Mouse (Mus musculus) embryonic facial prominence, embryonic 13.5 days (tissue): Measurements from ENCODE around the gene Anks3. TPM values are rescaled to one million over a fixed set of nuclear protein-coding genes. Genes with fewer than 3 reads are reported as not detected.

Experiments used
- ATAC-seq: fragments of 200-750 bp; cut with Nextera tagmentation; 2 replicates; pipeline ENCODE4 v1.8.0; 2017; ENCODE audit warnings: low read depth; ENCODE audit not compliant: insufficient number of reproducible peaks, insufficient read depth, low FRiP score, low TSS enrichment
- H3K27ac ChIP-seq: fragments of 300-500 bp; sonication (generic); 2 replicates; pipeline ENCODE4 v1.5.1; 2015; ENCODE audit warnings: moderate library complexity, mild to moderate bottlenecking, inconsistent platforms
- H3K27me3 ChIP-seq: fragments of 300-500 bp; sonication (generic); 2 replicates; pipeline ENCODE4 v1.6.1; 2015; ENCODE audit warnings: mild to moderate bottlenecking, inconsistent platforms
- H3K36me3 ChIP-seq: fragments of 300-500 bp; sonication (generic); 2 replicates; pipeline ENCODE4 v1.6.1; 2015; ENCODE audit warnings: mild to moderate bottlenecking, inconsistent platforms
- H3K4me1 ChIP-seq: fragments of 300-500 bp; sonication (generic); 2 replicates; pipeline ENCODE4 v1.6.1; 2015; ENCODE audit warnings: inconsistent platforms
- H3K4me2 ChIP-seq: fragments of 300-500 bp; sonication (generic); 2 replicates; pipeline ENCODE4 v1.6.1; 2015; ENCODE audit warnings: moderate library complexity, mild to moderate bottlenecking, inconsistent platforms
- H3K4me3 ChIP-seq: fragments of 300-500 bp; sonication (generic); 2 replicates; pipeline ENCODE4 v1.5.1; 2015; ENCODE audit warnings: mild to moderate bottlenecking, inconsistent platforms
- H3K9ac ChIP-seq: fragments of 300-500 bp; sonication (generic); 2 replicates; pipeline ENCODE4 v1.6.1; 2015; ENCODE audit warnings: mild to moderate bottlenecking, inconsistent platforms
- H3K9me3 ChIP-seq: fragments of 300-500 bp; sonication (generic); 2 replicates; pipeline ENCODE4 v1.6.1; 2016; ENCODE audit warnings: inconsistent platforms
- WGBS: fragments of 180-500 bp; shearing (Covaris S2); methylation state at CpG from one replicate; pipeline ENCODE4 v1.1.7; 2015; ENCODE audit warnings: mixed read lengths; 5-methylcytosine and 5-hydroxymethylcytosine counted together
- polyA plus RNA-seq: library from polyadenylated mRNA; unstranded; fragments of >200 nt; fragmentation: Nextera tagmentation; extraction: Ambion mirVana; gene quantifications from 2 replicates; pipeline ENCODE4 v1.2.1, GENCODE M21; 2015

Anks3 gene
- polyA plus RNA-seq, 1 experiment from 2014 or later: 68.4 TPM

GRCm38 (mm10) chr16:4920556-4920955 is 43.4 kb downstream of the Anks3 start:
- Histone ChIP-seq H3K27ac (no peak overlapping the region), H3K9me3 (no peaks in the 10 kb centered on the region), H3K4me3 (no peak overlapping the region), H3K36me3 (peaks cover 84% of the 10 kb centered on the region), H3K4me2 (no peak overlapping the region), H3K4me1 (no peaks in the 10 kb centered on the region), H3K9ac (no peak overlapping the region), H3K27me3 (no peaks in the 10 kb centered on the region)
- ATAC-seq: no peak
- WGBS: 76% methylated on average over 4 of the region's 4 CpGs

GRCm38 (mm10) chr16:4916608-4917007 is 47.4 kb downstream of the Anks3 start:
- no peaks in the 10 kb centered on the region for H3K9me3 ChIP-seq
- H3K4me3 ChIP-seq: no peak overlapping the region
- 82% methylated on average over 2 of the region's 2 CpGs for WGBS
- H3K27ac ChIP-seq: no peak overlapping the region
- no peak overlapping the region for H3K4me2 ChIP-seq
- peaks cover 81% of the 10 kb centered on the region for H3K36me3 ChIP-seq
- no peak for ATAC-seq
- no peaks in the 10 kb centered on the region for H3K27me3 ChIP-seq
- peaks cover 10% of the 10 kb centered on the region; the same call in 1 of the 2 replicates for H3K4me1 ChIP-seq
- H3K9ac ChIP-seq: no peak overlapping the region

GRCm38 (mm10) chr16:4915931-4916330 is 48.1 kb downstream of the Anks3 start:
- H3K4me3 ChIP-seq: no peak overlapping the region
- ATAC-seq: no peak
- no peak overlapping the region for H3K9ac ChIP-seq
- WGBS: 84% methylated on average over 3 of the region's 3 CpGs
- H3K9me3 ChIP-seq: no peaks in the 10 kb centered on the region
- H3K36me3 ChIP-seq: peaks cover 84% of the 10 kb centered on the region
- peaks cover 10% of the 10 kb centered on the region; the same call in 1 of the 2 replicates for H3K4me1 ChIP-seq
- H3K4me2 ChIP-seq: no peak overlapping the region
- H3K27me3 ChIP-seq: no peaks in the 10 kb centered on the region
- H3K27ac ChIP-seq: no peak overlapping the region

- Histone ChIP-seq H3K9ac (no peak overlapping the region), H3K36me3 (peaks cover 87% of the 10 kb centered on the region), H3K9me3 (no peaks in the 10 kb centered on the region), H3K4me1 (peaks cover 10% of the 10 kb centered on the region; the same call in 1 of the 2 replicates), H3K27ac (peak overlapping the region; percentile 69), H3K27me3 (no peaks in the 10 kb centered on the region), H3K4me3 (no peak overlapping the region), H3K4me2 (no peak overlapping the region)
- ATAC-seq: 0 out of 2 replicates have a peak, but pooled peaks have one; percentile 35
- WGBS: 35% methylated on average over 12 of the region's 12 CpGs
Observed at GRCm38 (mm10) chr16:4913783-4914735, 49.9 kb downstream of the Anks3 start.

- Histone ChIP-seq H3K9me3 (no peaks in the 10 kb centered on the region), H3K4me3 (no peak overlapping the region), H3K4me1 (peaks cover 10% of the 10 kb centered on the region; the same call in 1 of the 2 replicates), H3K4me2 (no peak overlapping the region), H3K27me3 (no peaks in the 10 kb centered on the region), H3K9ac (0 out of 2 replicates have a peak overlapping the region, but pooled peaks have one; percentile 27), H3K36me3 (peaks cover 87% of the 10 kb centered on the region), H3K27ac (peak overlapping the region; percentile 69)
- 0 out of 2 replicates have a peak, but pooled peaks have one; percentile 6 for ATAC-seq
- 59% methylated on average over 11 of the region's 11 CpGs for WGBS
Observed at GRCm38 (mm10) chr16:4912907-4913782, 50.9 kb downstream of the Anks3 start.

GRCm38 (mm10) chr16:4912074-4912648 is 51.8 kb downstream of the Anks3 start:
- Histone ChIP-seq H3K9ac (no peak overlapping the region), H3K36me3 (peaks cover 90% of the 10 kb centered on the region), H3K4me3 (no peak overlapping the region), H3K27ac (peak overlapping the region; percentile 48; the same call in 1 of the 2 replicates), H3K4me1 (peaks cover 15% of the 10 kb centered on the region), H3K4me2 (no peak overlapping the region), H3K27me3 (no peaks in the 10 kb centered on the region), H3K9me3 (no peaks in the 10 kb centered on the region)
- 71% methylated on average over 10 of the region's 10 CpGs for WGBS
- no peak for ATAC-seq

GRCm38 (mm10) chr16:4910758-4911157 is 53.2 kb downstream of the Anks3 start:
- WGBS: 94% methylated on average over 8 of the region's 8 CpGs
- no peak for ATAC-seq
- Histone ChIP-seq H3K9ac (no peak overlapping the region), H3K4me1 (peaks cover 17% of the 10 kb centered on the region), H3K4me2 (no peak overlapping the region), H3K9me3 (no peaks in the 10 kb centered on the region), H3K27me3 (no peaks in the 10 kb centered on the region), H3K4me3 (no peak overlapping the region), H3K36me3 (peaks cover 76% of the 10 kb centered on the region), H3K27ac (no peak overlapping the region)

- Histone ChIP-seq H3K9ac (no peak overlapping the region), H3K4me1 (peaks cover 26% of the 10 kb centered on the region), H3K27ac (no peak overlapping the region), H3K9me3 (no peaks in the 10 kb centered on the region), H3K4me3 (no peak overlapping the region), H3K27me3 (no peaks in the 10 kb centered on the region), H3K4me2 (no peak overlapping the region), H3K36me3 (peaks cover 68% of the 10 kb centered on the region)
- no peak for ATAC-seq
- 98% methylated on average over 2 of the region's 2 CpGs for WGBS
Observed at GRCm38 (mm10) chr16:4909745-4910144, 54.3 kb downstream of the Anks3 start.

- no peak overlapping the region for H3K4me2 ChIP-seq
- peaks cover 53% of the 10 kb centered on the region for H3K36me3 ChIP-seq
- no peak for ATAC-seq
- no peaks in the 10 kb centered on the region for H3K9me3 ChIP-seq
- H3K4me3 ChIP-seq: no peak overlapping the region
- peaks cover 21% of the 10 kb centered on the region for H3K4me1 ChIP-seq
- H3K9ac ChIP-seq: no peak overlapping the region
- no peaks in the 10 kb centered on the region for H3K27me3 ChIP-seq
- H3K27ac ChIP-seq: no peak overlapping the region
- WGBS: 50% methylated on average over 4 of the region's 5 CpGs
Observed at GRCm38 (mm10) chr16:4907972-4908371, 56.0 kb downstream of the Anks3 start.

GRCm38 (mm10) chr16:4907386-4907785 is 56.6 kb downstream of the Anks3 start:
- H3K4me2 ChIP-seq: no peak overlapping the region
- no peak overlapping the region for H3K4me3 ChIP-seq
- peaks cover 47% of the 10 kb centered on the region for H3K36me3 ChIP-seq
- no peaks in the 10 kb centered on the region for H3K9me3 ChIP-seq
- no peaks in the 10 kb centered on the region for H3K27me3 ChIP-seq
- 58% methylated on average over 2 of the region's 2 CpGs for WGBS
- peaks cover 21% of the 10 kb centered on the region for H3K4me1 ChIP-seq
- H3K9ac ChIP-seq: no peak overlapping the region
- no peak overlapping the region for H3K27ac ChIP-seq
- no peak for ATAC-seq

- Histone ChIP-seq H3K4me3 (no peak overlapping the region), H3K4me1 (peaks cover 21% of the 10 kb centered on the region), H3K36me3 (peaks cover 39% of the 10 kb centered on the region), H3K4me2 (no peak overlapping the region), H3K9me3 (no peaks in the 10 kb centered on the region), H3K27ac (no peak overlapping the region), H3K27me3 (no peaks in the 10 kb centered on the region), H3K9ac (no peak overlapping the region)
- no peak for ATAC-seq
Observed at GRCm38 (mm10) chr16:4906559-4906958, 57.4 kb downstream of the Anks3 start.
